Mouse (Mus musculus): Measurements from ENCODE around the gene Dgat2. TPM values are rescaled to one million over a fixed set of nuclear protein-coding genes. Genes with fewer than 3 reads are reported as not detected.
A peak's percentile ranks its signal among the peaks of the same experiment; 100 is the strongest.

Dgat2 gene
- total RNA-seq, 2 experiments from 2014 or later: 89.2 to 100 TPM

DNA sequence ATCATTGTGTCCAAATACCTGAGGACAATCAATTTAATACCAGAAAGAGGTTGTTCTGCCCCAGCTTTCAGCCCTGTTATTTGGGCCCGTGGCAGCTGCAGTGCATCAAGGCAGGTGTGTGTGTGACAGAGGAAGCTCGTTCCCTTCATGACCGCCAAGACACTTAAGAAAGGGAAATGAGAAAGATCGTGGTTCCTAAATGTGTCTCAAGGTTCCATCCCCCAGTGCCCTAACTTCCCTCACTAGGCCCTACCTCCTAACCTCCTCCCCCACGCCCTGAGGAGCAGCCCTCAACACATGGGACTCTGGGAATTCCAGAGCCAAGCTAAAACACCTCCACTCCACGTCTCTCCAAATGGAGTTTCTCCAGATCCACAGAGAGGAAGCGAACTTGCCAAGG, 35.6 kb downstream of the Dgat2 start:
- intact Hi-C loops (cut with DNase I): no loop called here

DNA sequence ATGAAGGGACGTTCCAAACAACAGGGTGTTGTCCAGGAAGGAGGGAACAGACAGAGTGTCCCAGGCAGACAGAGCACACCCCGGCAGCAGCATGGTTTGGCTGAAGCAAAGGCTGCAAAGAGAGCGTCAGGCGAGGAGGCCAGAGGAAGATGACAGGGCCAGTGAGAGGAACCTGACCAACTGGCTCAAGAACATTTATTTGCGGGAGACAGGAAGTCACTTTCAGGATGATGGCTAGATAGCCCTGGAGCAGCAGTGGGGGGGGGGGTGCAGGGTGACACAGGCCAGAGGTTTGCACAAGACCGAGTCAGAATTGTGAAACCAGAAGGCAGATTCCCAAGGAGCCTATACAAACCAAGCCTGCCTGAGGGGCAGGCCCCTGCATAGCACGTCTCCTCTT, 36.5 kb downstream of the Dgat2 start:
- DNase-seq (ENCODE audit: low spot score in 2 of 2): no peak
- intact Hi-C loops (cut with DNase I): no loop called here

More for the DNA sequence above, 35.6 kb downstream of the Dgat2 start:
- no peak for DNase-seq (ENCODE audit: low spot score in 2 of 2)

DNA sequence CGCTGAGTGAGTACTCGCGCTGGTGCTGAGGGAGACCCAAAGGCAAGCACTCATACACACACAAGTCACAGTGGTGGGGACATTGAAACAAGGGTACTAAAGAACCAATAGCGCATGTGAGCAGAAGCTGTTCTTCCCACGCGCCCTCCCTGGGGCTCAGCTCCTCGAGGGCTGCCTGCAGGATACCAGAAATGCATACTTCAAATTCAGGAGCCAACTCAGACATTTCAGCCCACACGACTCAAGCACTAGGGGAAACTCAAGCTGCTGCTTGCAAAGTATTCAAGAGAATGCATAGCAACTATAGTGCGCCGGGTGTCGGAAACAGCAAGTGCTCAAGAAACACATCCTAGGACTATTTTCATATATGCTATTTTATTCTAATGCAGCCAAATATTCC, 37.9 kb downstream of the Dgat2 start:
- DNase-seq (ENCODE audit: low spot score in 2 of 2): peak; percentile 75 to 83
- intact Hi-C loops (cut with DNase I): loop anchor here (5.0 kb wide), 1 partner anchor 37 kb away; no protein-coding TSS in a partner anchor

DNA sequence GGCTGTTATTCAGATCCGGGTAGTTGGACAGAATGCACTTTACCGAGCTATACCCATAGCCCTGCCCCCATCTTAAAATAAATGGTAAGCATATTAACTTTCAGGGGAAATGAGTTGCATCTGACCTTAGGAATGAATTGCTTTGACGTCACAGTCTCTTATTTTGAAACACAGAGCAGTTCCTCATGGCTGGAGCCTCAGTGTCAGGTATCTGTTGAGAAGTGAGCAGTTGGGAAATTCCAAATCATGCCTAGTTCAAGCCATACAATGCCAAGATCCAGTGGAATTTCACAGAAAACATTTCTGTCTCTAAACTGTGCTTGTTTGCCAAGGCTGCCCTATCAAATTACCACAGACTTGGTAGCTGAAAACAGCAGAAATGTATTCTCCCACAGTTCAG, 39.3 kb downstream of the Dgat2 start:
- DNase-seq (ENCODE audit: low spot score in 2 of 2): no peak
- intact Hi-C loops (cut with DNase I): loop anchor here (5.0 kb wide), 1 partner anchor 36 kb away; no protein-coding TSS in a partner anchor

DNA sequence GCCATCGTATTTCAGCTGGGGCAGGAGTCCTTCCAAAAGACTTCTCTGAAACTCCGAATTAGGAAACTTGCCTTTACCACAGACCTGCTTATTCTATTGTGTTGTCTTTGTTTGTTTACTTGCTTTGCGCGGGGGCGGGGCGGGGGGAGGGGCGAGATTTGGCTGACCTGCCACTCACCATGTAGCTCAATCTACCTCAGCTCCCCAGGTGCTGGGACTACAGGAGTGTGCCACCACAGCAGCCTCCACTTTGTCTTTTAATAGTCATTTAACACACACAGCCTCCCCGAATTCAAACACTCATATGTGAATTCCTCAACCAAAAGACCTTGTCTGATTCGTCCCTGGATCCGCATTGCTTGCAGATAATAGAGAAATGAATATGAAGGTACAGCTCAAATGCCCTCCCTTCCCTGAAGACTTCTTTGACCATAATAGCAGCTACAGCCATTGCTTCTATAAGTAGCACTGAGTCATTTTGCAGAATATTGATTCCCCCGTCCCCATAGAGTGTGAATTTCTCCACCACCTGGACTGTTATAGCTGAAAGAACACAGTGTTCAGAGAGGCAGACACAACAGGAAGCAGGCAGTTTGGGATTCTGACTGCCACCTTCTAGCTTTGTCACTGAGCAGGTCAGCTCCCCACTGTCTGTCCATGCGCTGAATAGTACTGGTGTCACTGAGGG, 40.5 kb downstream of the Dgat2 start:
- DNase-seq (ENCODE audit: low spot score in 2 of 2): peak in 1 of 2 experiments; percentile 49
- intact Hi-C loops (cut with DNase I): loop anchor here (5.0 kb wide), 1 partner anchor 35 kb away; no protein-coding TSS in a partner anchor

DNA sequence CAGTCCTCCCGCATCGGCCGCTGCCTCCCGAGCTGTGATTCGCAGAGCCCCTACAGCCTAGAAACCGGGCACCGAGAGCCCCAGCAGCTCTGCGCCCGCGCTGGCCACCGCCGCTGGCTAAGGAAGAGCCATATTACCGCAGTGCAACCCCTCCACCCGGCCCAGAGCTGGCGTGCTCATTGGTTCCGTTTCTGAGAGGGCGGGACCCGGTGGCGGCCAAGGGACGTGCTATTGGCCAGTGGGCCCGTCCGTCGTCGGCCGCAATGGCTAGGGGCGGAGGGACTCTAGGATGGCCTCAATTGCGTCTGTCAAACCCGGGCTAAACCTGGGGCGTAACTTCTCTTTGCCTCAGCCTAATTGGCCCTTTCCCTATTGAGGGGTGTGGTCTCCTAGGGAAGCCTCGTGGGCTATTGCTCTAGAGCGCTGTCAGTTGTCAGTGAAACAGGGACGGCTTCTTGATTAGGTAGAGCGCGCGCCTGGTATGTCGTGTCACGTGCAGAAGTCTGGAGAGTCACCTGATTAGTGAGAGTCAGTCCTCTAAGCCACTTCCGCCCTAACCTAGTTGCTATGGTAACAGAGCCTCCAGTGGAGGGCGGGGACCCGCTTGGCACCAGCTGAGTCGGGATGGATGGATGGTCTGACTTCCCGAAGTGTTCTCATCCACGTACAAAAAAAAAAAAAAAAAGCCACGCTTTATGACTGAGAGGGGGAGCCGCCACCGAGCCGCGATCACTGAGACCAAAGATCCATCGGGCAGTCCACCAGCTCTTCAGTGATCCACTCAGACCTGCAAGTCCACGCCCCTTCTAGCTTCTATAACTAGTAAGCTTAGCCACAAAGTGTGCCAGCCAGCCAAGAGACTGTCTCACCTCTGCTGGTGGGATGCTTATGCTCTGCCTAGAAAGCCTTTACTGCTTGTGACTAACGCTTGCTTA, 41.3 kb downstream of the Dgat2 start, which contains the start of gene Uvrag:
TSS of gene Uvrag (minus strand) at position 158 of the 935 bp plus-strand sequence.
- intact Hi-C loops (cut with DNase I): loop anchor here (5.0 kb wide), 1 partner anchor 34 kb away; no protein-coding TSS in a partner anchor
- peak; percentile 99 to 100 for DNase-seq (ENCODE audit: low spot score in 2 of 2)

DNA sequence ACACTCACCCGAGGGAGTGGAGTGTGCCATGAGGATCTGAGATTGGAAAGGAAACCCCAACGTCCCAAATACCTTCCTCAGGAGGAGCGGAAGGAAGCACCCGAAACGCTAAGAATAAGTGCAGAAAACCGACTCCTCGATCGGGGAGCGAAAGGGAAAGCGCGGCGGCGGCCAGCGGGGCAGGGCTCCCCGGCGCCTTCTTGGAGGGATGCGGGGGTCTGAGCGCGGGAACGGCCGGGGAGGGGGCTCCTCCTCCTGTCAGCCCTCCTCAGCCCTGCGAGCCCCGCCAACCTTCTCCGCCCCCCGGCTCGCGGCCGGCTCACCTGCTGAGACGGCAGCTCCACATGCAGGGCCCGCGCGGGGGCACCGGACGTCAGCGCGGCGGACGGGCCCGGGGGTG, 42.0 kb downstream of the Dgat2 start:
- intact Hi-C loops (cut with DNase I): loop anchor here (5.0 kb wide), 1 partner anchor 33 kb away; no protein-coding TSS in a partner anchor
- DNase-seq (ENCODE audit: low spot score in 2 of 2): peak in 1 of 2 experiments; percentile 25

DNA sequence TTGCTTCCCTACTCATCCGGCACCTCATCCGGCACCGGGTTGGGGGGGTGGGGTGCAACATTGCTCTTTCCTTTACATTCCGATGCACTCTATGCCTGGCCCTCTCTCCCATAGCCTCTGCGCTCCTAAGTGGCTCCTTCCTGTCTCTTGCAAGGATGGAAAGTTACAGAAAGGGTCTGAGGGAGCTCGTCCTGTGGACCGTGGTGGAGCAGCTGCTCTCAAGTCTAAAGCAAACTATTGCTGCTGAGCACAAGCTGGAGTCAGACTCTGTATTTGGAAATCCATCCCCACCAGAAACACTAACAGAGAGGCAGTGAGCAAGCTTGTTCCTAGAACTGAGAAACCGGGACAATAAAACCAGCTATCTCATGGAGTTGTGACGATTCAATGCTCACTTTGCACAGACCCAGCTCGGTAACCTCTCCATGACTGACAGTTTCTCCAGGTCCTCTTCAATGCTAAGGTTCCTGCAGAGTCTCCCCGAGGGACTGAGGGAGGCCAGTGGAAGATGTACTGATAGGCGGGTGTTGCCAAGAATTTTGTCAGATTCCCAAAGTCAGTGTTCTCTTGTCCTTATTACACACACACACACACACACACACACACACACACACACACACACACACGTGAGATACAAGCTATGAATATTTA, 42.6 kb downstream of the Dgat2 start:
- DNase-seq (ENCODE audit: low spot score in 2 of 2): peak in 1 of 2 experiments; percentile 46
- intact Hi-C loops (cut with DNase I): loop anchor here (5.0 kb wide), 1 partner anchor 33 kb away; no protein-coding TSS in a partner anchor

DNA sequence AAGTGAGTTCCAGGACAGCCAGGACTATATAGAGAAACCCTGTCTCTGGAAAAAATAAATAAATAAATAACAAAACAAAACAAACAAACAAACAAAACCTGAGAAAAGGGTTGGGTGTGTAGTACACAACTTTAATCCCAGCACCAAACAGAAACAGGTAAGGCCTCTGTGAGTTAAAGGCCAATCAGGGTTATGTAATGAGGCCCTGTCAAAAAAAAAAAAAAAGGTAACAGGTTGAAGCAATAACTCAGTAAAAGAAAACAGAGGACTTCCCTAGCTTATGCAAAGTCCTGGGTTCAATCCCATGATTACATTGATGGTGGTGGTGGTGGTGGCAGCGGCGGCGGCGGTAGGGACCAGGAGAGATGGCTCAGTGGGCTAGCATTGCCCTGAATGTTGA, 45.0 kb downstream of the Dgat2 start:
- DNase-seq (ENCODE audit: low spot score in 2 of 2): no peak

DNA sequence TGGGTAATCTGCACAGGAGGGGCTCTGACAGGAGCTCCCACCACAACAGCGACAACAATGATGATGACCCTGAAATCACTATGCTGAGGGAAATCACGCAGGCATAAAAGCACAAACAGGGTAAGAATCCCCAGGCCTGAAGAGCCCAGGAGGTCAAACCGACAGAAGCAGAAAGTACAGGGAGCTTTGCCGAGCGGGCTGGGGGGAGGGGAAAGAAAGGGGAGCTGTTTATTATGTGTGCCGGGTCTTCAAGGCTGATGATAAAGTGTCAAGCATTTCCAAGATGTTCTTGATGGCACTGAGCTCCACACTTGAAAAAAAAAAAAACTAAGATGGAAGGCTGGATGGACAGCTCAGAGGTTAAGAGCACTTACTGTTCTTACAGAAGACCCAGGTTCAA, 45.7 kb downstream of the Dgat2 start:
- DNase-seq (ENCODE audit: low spot score in 2 of 2): no peak
- intact Hi-C loops (cut with DNase I): no loop called here

More for the DNA sequence above, 45.0 kb downstream of the Dgat2 start:
- intact Hi-C loops (cut with DNase I): no loop called here

DNA sequence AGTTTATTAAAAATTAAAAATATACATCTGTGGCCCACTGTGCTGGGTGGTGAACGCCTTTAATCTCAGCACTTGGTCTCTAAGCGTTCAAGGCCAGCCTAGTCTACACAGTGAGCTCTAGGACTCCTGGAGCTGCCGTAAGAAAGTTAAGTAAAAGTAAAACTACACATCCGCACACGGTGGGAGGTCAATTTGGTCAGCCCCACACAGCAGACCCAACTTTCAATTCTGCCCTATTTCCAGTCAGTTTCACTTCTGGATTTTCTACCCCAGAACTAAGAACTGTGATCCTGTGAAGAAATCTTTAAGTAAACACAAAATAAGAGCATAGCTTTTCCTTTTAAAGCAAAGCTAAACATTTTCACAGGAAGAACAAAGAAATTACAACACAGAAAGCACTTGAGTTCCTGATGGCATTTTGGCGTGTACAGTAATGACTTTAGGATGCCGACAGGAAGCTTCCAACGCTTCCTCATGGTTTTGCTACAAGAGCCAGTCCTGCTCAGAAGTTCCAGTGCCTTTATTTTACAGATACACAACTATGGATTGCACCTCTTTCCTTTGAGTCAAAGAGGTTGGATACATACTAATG, 48.6 kb downstream of the Dgat2 start:
- intact Hi-C loops (cut with DNase I): no loop called here
- DNase-seq (ENCODE audit: low spot score in 2 of 2): no peak

DNA sequence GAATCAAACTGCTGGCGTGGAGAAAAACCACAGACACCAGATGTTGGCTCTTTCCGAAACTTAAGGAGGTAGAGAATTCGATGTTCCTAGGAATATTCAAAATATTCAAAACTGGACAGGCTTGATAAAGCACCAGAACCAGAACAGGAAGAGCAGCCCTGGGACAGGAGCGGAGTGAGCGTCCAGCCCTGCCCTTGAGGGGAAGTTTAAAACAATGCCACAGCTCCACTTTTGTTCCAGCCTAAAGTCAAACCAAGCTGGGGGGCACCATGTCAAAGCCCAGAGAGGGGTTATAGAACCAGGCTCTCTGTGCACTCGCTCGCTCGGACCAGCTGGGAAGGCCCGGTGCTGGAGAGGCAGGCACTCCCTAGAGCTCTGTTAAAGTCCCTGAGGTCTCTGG, 49.9 kb downstream of the Dgat2 start:
- no peak for DNase-seq (ENCODE audit: low spot score in 2 of 2)

DNA sequence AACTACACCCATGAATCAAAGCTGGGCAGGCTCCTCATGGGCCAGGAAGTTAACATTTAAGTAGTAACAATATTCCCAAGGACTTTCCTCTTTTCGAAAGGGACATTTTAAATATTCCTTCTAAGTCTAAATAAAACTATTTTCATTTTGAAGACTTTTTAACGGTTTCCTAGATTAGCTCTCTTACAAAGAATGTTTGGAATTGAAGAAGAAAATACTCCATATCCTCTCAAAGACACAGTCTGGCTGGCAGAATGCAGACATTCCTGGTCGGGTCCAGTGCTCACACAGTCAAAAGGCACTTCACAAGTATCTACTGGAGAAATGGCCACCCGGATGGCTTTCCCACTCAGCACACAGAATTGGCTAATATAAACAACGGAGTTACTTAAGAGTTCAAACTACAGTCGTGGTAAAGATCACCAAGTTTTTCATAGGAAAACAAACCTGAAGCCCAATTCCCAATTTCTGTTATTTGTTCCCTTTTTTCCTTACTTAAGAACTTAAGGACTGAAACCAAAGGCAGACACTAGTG, 50.6 kb downstream of the Dgat2 start:
- DNase-seq (ENCODE audit: low spot score in 2 of 2): no peak
- intact Hi-C loops (cut with DNase I): no loop called here

More for the DNA sequence above, 49.9 kb downstream of the Dgat2 start:
- intact Hi-C loops (cut with DNase I): no loop called here

DNA sequence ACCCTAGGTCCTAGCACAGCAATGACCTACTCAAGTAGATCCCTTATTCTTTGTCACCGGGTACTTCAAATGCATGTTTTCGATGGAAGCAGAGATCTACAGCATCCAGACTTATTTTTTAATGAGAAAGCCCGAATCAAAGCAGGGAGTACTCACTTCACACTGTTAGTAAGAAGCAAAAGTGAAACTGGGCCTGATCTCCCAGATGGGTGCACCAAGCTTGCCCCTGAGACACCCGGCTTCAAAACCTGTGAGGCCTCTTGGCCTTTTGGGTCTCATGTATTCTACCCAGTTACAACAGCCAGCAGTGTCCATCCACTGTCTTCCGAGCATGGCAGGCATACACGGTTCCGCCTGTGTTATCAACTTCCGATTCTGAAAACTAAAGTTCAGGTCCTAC, 53.6 kb downstream of the Dgat2 start:
- no peak for DNase-seq (ENCODE audit: low spot score in 2 of 2)
- intact Hi-C loops (cut with DNase I): no loop called here

DNA sequence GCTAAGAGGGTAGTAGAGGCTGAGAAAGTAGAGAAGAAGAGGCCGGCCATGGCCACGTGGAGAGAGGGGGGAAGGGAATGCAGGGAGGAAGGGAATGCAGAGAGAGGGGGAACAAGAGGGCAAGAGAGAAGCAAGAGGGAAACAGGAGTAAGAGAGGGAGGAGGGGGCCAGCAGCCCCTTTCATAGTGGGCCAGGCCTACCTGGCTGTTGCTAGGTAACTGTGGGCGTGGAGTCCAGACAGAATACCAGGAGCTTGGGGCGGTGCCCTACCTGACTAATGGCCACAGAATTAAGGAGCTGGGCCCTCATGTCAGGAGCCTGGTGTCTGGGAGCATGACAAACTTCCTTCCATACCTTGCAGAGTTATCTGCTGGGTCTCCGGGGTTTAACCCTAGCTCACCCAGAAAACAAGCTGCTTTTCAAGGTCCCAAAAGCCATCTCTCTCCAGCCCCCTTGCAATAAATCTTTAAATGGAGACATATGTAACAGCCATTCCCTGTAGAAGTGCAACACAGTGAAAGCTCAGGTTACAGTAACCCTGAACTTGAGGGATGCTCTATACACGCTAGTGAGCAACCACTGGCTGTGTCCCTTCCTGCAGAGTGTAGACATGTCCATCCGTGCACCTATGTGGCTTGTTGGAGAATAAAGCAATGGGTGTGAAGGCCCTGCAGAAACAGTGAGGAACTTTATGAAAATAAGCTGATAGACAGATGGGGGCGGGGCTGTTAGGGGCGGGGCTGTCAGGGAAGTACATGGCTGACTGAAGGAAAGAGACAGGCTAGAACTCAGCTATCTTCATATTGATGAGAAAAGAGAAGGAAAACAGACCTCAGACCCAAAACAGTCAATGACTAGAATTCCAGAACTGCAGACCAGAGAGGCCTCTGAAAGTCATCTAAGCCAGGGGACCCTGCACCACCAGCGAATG, 54.2 kb downstream of the Dgat2 start:
- DNase-seq (ENCODE audit: low spot score in 2 of 2): no peak
- intact Hi-C loops (cut with DNase I): no loop called here

DNA sequence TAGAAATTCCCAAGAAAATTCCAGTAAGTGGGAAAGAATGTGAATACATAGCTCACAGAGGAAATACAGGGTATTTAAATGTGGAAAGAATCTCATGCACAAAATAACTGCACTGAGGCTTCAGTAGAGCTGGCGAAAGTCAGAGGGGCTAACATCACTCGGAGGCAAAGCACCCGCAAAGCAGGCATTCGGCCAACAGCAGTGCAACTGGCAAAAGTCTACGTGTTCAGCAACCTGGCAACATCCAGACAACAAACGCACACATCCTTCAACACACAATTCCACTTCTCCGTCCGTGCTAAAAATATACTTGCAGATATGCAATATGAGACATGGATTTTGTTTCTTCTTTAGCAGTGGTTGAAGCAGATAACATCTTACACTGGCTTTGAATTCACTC, 56.5 kb downstream of the Dgat2 start:
- intact Hi-C loops (cut with DNase I): no loop called here
- no peak for DNase-seq (ENCODE audit: low spot score in 2 of 2)

DNA sequence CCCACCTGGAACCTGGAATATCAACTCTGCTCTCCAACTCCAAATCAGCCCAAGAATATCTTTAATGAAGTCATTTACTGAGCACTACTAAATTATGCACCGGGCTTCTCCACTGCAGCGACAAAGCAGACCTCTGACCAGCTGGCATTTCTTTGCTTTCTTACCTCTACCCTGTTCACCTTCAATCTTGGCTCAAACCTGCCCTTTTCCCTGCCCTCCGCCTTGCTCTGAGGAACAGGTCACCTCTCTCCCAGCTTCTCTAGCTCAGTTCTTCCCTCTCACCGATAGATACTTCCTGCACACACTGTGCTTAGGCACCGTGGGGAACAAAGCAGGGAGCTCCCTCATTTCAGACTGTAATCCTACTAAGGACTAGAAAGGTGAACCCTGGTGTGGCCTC, 59.9 kb downstream of the Dgat2 start:
- no peak for DNase-seq (ENCODE audit: low spot score in 2 of 2)
- intact Hi-C loops (cut with DNase I): no loop called here
